Mouse (Mus musculus) limb, embryonic 11.5 days (tissue): Measurements from ENCODE around the gene Vamp4. TPM values are rescaled to one million over a fixed set of nuclear protein-coding genes. Genes with fewer than 3 reads are reported as not detected.
"Not testable (repeated sequence)": the region's sequence is repeated elsewhere in the genome, so short reads cannot be mapped to it uniquely, and the experiment has no call there.

ENCODE experiments used
- ATAC-seq: fragments of 200-750 bp; cut with Nextera tagmentation; 2 replicates; pipeline ENCODE4 v1.8.0; 2017; ENCODE audit warnings: low read depth; ENCODE audit not compliant: insufficient number of reproducible peaks, low FRiP score, low TSS enrichment
- DNase-seq: peaks from one replicate; pipeline ENCODE4 v3.0.0-alpha.2; 2015; ENCODE audit warnings: low spot score
- H3K27ac ChIP-seq: fragments of 300-500 bp; sonication (generic); replicated peaks from 2 replicates; pipeline ENCODE4 v1.5.1; 2014; ENCODE audit warnings: low read depth, mild to moderate bottlenecking, low read length
- H3K27me3 ChIP-seq: fragments of 300-500 bp; sonication (generic); 2 replicates; pipeline ENCODE4 v1.6.1; 2014; ENCODE audit warnings: mild to moderate bottlenecking, low read length, mixed read lengths; ENCODE audit not compliant: control insufficient read depth, insufficient read depth
- H3K36me3 ChIP-seq: fragments of 300-500 bp; sonication (generic); 2 replicates; pipeline ENCODE4 v1.6.1; 2014; ENCODE audit warnings: mild to moderate bottlenecking, low read length, moderate library complexity, mixed read lengths; ENCODE audit not compliant: control insufficient read depth, insufficient read depth
- H3K4me1 ChIP-seq: fragments of 300-500 bp; sonication (generic); 2 replicates; pipeline ENCODE4 v1.6.1; 2014; ENCODE audit warnings: low read length, mixed read lengths; ENCODE audit not compliant: control insufficient read depth, insufficient read depth
- H3K4me2 ChIP-seq: fragments of 300-500 bp; sonication (generic); 2 replicates; pipeline ENCODE4 v1.6.1; 2014; ENCODE audit warnings: low read depth, mild to moderate bottlenecking, moderate library complexity; ENCODE audit not compliant: severe bottlenecking
- H3K4me3 ChIP-seq: fragments of 300-500 bp; sonication (generic); 2 replicates; pipeline ENCODE4 v1.5.1; 2014; ENCODE audit warnings: low read depth, low read length
- H3K9ac ChIP-seq: fragments of 300-500 bp; sonication (generic); 2 replicates; pipeline ENCODE4 v1.6.1; 2014; ENCODE audit warnings: mild to moderate bottlenecking, low read length
- H3K9me3 ChIP-seq: fragments of 300-500 bp; sonication (generic); 2 replicates; pipeline ENCODE4 v1.6.1; 2016; ENCODE audit warnings: low read length; ENCODE audit not compliant: control insufficient read depth
- WGBS: fragments of 180-500 bp; shearing (Covaris S2); extraction: QIAGEN DNeasy Blood & Tissue Kit; methylation state at CpG from one replicate; pipeline ENCODE4 v1.1.7; 2014; 5-methylcytosine and 5-hydroxymethylcytosine counted together
- polyA plus RNA-seq: library from polyadenylated mRNA; unstranded; fragments of >200 nt; fragmentation: Nextera tagmentation; extraction: Ambion mirVana; gene quantifications from 2 replicates; pipeline ENCODE4 v1.2.1, GENCODE M21; 2014

Vamp4 gene
- polyA plus RNA-seq, 1 experiment from 2014 or later: 61.8 TPM

DNA sequence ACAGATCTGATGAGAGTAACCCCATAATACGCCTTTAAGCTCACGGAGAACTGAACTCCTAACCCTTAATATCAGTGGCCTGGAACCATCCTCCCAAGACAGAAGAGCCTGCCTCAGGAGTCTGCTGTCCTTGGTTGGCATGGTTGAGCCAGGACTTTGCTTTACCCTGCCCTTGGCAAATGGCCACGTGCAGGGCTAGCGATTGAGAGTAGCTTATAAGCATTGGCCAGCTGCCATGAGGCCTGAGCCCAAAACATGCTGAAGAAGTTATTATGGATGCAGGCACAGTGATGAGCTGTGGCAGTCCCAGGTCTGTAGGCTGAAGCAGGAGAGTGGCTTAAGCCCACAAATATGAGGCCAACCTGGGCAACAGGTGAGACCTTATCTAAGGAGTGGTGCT lies 57.5 kb downstream of the Vamp4 start:
- ATAC-seq, H3K36me3 ChIP-seq, H3K27ac ChIP-seq, H3K9me3 ChIP-seq, DNase-seq, H3K4me3 ChIP-seq, H3K9ac ChIP-seq, H3K4me1 ChIP-seq, H3K27me3 ChIP-seq, H3K4me2 ChIP-seq: not testable (repeated sequence)
- 96% methylated on average over 4 of the region's 4 CpGs for WGBS

DNA sequence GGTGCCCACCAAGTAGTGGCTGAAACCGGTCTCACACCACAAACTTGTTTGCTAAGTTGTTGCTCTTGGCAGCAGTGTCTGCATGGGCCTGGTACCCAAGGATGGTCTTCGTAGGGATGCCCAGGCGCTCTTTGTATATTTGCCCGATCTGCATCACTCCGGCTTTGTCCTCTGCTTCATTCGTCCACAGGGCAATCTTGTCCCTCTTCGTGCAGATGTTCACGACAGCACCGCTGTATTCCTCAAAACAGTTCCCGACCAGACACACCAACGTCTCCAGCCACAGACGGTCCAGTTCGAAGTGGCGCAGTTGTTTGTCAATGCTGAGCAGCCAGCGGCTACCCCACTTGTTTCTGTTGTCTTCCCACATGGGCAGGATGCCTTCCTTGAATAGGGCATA lies 58.0 kb downstream of the Vamp4 start:
- H3K4me2 ChIP-seq, H3K4me1 ChIP-seq, ATAC-seq, H3K36me3 ChIP-seq, H3K9ac ChIP-seq, H3K27ac ChIP-seq, H3K4me3 ChIP-seq, H3K9me3 ChIP-seq, H3K27me3 ChIP-seq, DNase-seq: not testable (repeated sequence)
- 95% methylated on average over 15 of the region's 15 CpGs for WGBS

DNA sequence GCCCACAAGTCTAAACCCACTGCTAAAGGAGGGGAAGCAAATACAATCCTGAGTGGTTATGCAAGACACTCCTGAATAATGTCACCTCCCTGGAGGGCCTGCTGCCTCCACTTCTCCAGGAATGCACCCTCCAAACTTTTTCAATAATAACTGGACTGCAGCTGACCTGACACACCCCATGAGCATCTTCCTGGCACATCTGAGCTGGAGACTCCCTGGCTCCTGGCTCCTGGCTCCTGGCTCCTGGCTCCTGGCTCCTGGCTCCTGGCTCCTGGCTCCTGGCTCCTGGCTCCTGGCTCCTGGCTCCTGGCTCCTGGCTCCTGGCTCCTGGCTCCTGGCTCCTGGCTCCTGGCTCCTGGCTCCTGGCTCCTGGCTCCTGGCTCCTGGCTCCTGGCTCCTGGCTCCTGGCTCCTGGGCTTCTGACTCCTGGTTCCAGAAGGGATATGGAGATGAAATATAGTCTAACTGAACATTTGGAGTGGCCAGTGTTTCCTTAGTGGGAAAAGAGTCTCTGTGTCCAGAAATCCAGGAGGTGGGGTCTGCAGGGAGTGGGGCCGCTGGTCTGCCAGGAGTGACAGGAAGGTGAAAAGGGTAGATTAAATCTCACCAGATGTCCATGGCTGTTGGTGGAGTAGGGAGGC lies 65.1 kb downstream of the Vamp4 start:
- not testable (repeated sequence) for H3K36me3 ChIP-seq, H3K4me1 ChIP-seq, H3K9me3 ChIP-seq, H3K9ac ChIP-seq, H3K27ac ChIP-seq, H3K4me2 ChIP-seq, H3K4me3 ChIP-seq, ATAC-seq, H3K27me3 ChIP-seq, DNase-seq
- whole genome bisulfite sequencing: 19% methylated on average over 1 of the region's 1 CpGs

DNA sequence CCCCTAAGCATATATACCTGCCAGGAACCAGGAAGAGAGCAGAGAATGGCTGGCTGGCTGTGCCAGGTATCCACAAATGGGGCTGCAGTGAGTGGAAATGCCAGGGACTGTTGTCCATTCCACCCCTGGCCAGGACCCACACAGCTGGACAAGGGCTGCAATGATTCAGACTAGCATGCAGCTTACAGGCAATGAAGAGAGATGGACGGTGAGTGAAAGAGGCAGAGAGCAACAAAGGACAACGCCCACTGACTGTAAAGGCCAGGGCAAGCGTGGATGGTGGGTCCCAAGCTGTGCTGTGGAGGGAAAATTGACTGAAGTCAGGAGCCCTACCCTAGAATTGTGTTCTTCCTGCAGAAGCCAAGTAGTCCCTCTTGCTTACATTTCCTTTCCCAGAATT lies 66.2 kb downstream of the Vamp4 start:
- H3K4me3 ChIP-seq: no peak overlapping the region
- no peaks in the 10 kb centered on the region for H3K9me3 ChIP-seq
- H3K27me3 ChIP-seq: no peaks in the 10 kb centered on the region
- H3K4me1 ChIP-seq: no peaks in the 10 kb centered on the region
- ATAC-seq (no peak), DNase-seq (no peak)
- H3K4me2 ChIP-seq: no peak overlapping the region
- WGBS: 75% methylated on average over 3 of the region's 3 CpGs
- H3K36me3 ChIP-seq: no peaks in the 10 kb centered on the region
- H3K27ac ChIP-seq: no peak overlapping the region
- no peak overlapping the region for H3K9ac ChIP-seq

DNA sequence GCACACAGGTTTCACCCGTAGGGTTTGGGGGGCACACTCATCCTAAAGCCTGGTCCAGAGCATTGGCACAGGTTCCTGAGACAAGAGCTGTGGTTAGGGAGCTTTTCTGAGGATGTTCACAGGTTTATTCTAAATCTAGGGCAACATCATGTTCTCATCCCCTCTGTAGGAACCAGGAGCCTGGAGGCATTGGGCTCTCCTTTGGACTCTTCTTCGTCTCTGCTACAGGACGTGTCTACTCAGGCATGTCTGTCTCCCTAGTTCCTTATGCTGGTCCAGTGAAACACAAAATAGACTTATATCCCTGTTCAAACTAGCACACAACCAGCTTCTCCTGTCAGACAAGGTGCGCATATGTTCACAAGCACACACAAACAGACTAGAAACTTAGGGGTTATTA lies 68.2 kb downstream of the Vamp4 start:
- Histone ChIP-seq H3K9me3 (no peaks in the 10 kb centered on the region), H3K4me1 (no peaks in the 10 kb centered on the region), H3K9ac (no peak overlapping the region), H3K4me3 (no peak overlapping the region), H3K27ac (no peak overlapping the region), H3K36me3 (no peaks in the 10 kb centered on the region), H3K4me2 (no peak overlapping the region), H3K27me3 (no peaks in the 10 kb centered on the region)
- ATAC-seq (no peak), DNase-seq (no peak)
- WGBS: 92% methylated on average over 4 of the region's 4 CpGs

DNA sequence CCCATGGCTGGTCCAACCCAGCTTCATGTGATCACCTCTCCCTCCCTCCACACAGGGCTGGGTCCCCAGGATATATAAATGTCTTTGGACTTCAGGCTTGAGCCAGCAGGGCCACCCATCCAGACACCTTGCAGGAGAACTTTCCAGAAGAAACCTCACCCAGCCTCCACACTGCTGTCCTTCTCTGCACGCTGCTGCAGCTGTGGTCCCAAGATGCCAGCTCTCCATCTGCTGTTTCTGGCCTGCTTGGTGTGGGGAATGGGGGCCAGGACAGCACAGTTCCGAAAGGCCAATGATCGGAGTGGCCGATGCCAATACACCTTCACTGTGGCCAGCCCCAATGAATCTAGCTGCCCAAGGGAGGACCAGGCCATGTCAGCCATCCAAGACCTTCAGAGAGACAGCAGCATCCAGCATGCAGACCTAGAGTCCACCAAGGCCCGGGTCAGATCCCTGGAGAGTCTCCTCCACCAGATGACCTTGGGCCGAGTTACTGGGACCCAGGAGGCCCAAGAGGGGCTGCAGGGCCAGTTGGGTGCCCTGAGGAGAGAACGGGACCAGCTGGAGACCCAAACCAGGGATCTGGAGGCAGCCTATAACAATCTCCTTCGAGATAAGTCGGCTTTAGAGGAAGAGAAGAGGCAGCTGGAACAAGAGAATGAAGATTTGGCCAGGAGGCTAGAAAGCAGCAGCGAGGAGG lies 68.9 kb downstream of the Vamp4 start, which contains the start of gene Myoc:
Gene Myoc (plus strand): TSS at position 105 of the 700 bp plus-strand sequence.
- no peaks in the 10 kb centered on the region for H3K36me3 ChIP-seq
- no peak within 1 kb of the TSS for H3K9ac ChIP-seq
- DNase-seq (no peak), ATAC-seq (no peak)
- no peak within 1 kb of the TSS for H3K4me3 ChIP-seq
- no peaks in the 10 kb centered on the region for H3K27me3 ChIP-seq
- 83% methylated on average over 10 of the region's 10 CpGs for WGBS
- H3K9me3 ChIP-seq: no peaks in the 10 kb centered on the region
- H3K27ac ChIP-seq: no peak within 1 kb of the TSS
- H3K4me1 ChIP-seq: no peaks in the 10 kb centered on the region
- H3K4me2 ChIP-seq: no peak within 1 kb of the TSS

DNA sequence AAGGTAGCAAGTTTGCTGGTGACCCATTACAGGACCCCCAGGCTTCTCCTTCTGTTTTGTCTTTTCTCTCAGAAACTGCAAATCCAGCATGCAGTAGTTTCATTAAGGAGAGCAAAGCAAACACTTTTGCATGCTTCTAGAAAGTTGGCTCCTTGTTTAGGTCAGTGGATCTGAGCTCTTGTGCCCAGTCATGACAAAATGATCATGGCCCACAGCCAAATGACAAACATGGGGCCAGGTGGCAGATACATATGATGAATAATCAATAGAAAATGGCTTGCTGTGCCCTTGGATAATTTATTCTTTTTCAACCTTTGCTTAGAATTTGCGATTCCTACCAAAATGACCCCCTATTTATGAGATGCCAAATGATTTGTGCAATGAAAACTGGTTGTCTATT lies 69.5 kb downstream of the Vamp4 start:
- DNase-seq: no peak
- 97% methylated on average over 1 of the region's 1 CpGs for WGBS

DNA sequence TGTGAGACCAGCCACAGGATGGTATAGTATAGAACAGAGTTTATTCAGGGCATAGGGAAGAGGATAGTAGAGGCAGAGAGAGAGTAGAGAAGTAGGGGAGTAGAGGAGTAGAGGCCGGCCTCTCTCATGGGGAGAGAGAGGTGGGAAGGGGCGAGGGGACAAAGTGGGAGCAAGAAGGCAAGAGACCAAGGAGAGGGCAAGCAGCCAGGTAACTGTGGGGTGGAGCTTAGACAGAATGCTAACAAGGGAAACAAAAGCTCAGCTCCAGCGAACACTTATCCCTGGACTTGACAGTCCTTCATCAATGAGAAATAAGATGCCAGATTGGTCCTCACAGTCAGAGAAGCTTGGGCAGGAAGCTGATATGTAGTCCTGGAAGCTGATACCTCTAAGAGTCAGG lies 72.3 kb downstream of the Vamp4 start:
- H3K4me2 ChIP-seq: no peak overlapping the region
- H3K9ac ChIP-seq: no peak overlapping the region
- H3K27ac ChIP-seq: no peak overlapping the region
- no peak for ATAC-seq
- no peak for DNase-seq
- no peaks in the 10 kb centered on the region for H3K36me3 ChIP-seq
- H3K4me1 ChIP-seq: no peaks in the 10 kb centered on the region
- H3K27me3 ChIP-seq: no peaks in the 10 kb centered on the region
- no peaks in the 10 kb centered on the region for H3K9me3 ChIP-seq
- 86% methylated on average over 3 of the region's 3 CpGs for WGBS
- H3K4me3 ChIP-seq: no peak overlapping the region

More for the DNA sequence above, 69.5 kb downstream of the Vamp4 start:
- no peak overlapping the region for H3K9ac ChIP-seq
- no peak for ATAC-seq
- no peaks in the 10 kb centered on the region for H3K4me1 ChIP-seq
- no peak overlapping the region for H3K4me3 ChIP-seq
- H3K9me3 ChIP-seq: no peaks in the 10 kb centered on the region
- no peak overlapping the region for H3K27ac ChIP-seq
- no peaks in the 10 kb centered on the region for H3K27me3 ChIP-seq
- no peaks in the 10 kb centered on the region for H3K36me3 ChIP-seq
- no peak overlapping the region for H3K4me2 ChIP-seq
